Mouse (Mus musculus) small intestine, adult 2 months (tissue): ENCODE data around the gene Dennd1a. TPM values are rescaled to one million over a fixed set of nuclear protein-coding genes. Genes with fewer than 3 reads are reported as not detected.

Source experiments
- H3K27ac ChIP-seq: fragments of 200-500 bp; 2 replicates; pipeline ENCODE4 v1.5.1; 2012; ENCODE audit warnings: low read depth, low read length, control low read depth, inconsistent platforms; ENCODE audit not compliant: insufficient read depth
- H3K27me3 ChIP-seq: fragments of 200-500 bp; 2 replicates; pipeline ENCODE4 v1.6.1; 2012; ENCODE audit warnings: mild to moderate bottlenecking, moderate library complexity, low read length, inconsistent platforms; ENCODE audit not compliant: control insufficient read depth, insufficient read depth
- H3K36me3 ChIP-seq: fragments of 200-500 bp; 2 replicates; pipeline ENCODE4 v1.6.1; 2012; ENCODE audit warnings: mild to moderate bottlenecking, low read length, control low read depth, inconsistent platforms; ENCODE audit not compliant: control insufficient read depth, insufficient read depth
- H3K4me1 ChIP-seq: fragments of 200-500 bp; 2 replicates; pipeline ENCODE4 v1.6.1; 2012; ENCODE audit warnings: low read length, inconsistent platforms, mixed read lengths; ENCODE audit not compliant: control insufficient read depth, insufficient read depth, insufficient read length
- H3K4me3 ChIP-seq: fragments of 200-500 bp; 2 replicates; pipeline ENCODE4 v1.5.1; 2012; ENCODE audit warnings: low read depth, mild to moderate bottlenecking, control low read depth, inconsistent platforms, low read length, moderate library complexity
- CTCF ChIP-seq: fragments of 200-500 bp; IDR thresholded peaks from 2 replicates; pipeline ENCODE4 v1.5.1; 2012; ENCODE audit warnings: low read depth, mild to moderate bottlenecking, control low read depth, inconsistent platforms, low read length, moderate library complexity, mixed read lengths; ENCODE audit not compliant: insufficient replicate concordance, insufficient read length; ENCODE audit errors: extremely low read depth
- POLR2A ChIP-seq: fragments of 200-500 bp; IDR thresholded peaks from 2 replicates; pipeline ENCODE4 v1.6.1; 2012; ENCODE audit warnings: low read depth, mild to moderate bottlenecking, control low read depth, inconsistent platforms, low read length, moderate library complexity
- WGBS: fragments of 180-500 bp; shearing (Covaris S2); methylation state at CpG from one replicate; pipeline ENCODE4 v1.1.7; 2018; 5-methylcytosine and 5-hydroxymethylcytosine counted together
- polyA plus RNA-seq: library from polyadenylated mRNA; depleted of rRNA; stranded (reverse); fragments of >200 nt; gene quantifications from 2 replicates; pipeline ENCODE4 v1.2.3, GENCODE M21; 2012; rRNA removed

Gene Dennd1a
- 6.7 and 8.2 TPM in 2 replicates for polyA plus RNA-seq

DNA sequence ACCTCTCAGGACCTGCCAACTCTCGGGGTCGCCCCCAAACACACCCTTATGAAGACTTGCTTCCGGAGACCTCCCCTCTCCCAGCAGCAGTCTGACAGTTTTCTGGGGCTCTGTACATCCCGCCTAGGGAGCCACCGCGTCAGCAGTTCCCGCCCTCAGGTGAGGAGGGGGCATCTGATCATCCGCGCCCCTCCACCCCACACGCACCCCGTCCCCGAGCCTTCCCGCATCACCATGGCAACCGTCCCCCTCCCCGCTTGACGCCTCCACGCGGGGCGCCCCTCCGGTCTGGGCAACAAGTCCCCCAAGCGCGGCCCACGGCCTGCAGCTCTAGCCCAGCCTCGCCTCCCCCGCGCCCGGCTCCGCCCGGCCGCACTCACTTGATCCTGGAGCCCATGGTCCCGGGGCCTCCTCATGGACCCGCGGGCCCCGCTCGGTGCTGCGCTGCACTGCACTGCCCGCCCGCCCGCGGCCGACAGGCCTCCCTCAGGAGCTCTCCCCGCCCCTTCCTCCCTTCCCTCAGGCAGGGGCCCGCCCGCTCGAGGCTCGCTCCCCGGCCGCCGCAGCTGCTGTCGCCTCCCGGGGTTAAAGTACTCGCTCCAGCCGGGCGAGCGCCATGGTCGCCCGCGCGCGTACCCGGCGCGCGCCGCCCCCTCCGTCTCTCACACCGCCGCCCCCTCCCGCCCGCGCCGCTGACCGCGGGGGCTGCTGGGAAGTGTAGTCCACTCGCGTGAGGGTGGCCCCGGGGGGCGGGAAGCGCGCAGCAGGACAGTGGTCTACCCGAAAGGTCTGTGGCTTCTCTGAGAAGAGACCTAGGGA, at the start of gene Dennd1a:
Dennd1a (minus strand) TSS at position 658 of the 819 bp plus-strand sequence.
- Histone ChIP-seq H3K27ac (peak within 1 kb of the TSS; percentile 46; the same call in 1 of the 2 replicates), H3K4me1 (peaks cover 2% of the 10 kb centered on the region; the same call in 1 of the 2 replicates), H3K4me3 (peak within 1 kb of the TSS; percentile 98), H3K36me3 (no peaks in the 10 kb centered on the region), H3K27me3 (no peaks in the 10 kb centered on the region)
- TF ChIP-seq POLR2A (peak; percentile 72; the same call in 1 of the 2 replicates), CTCF (no peak)
- WGBS = 2% methylated on average over 77 of the region's 81 CpGs

DNA sequence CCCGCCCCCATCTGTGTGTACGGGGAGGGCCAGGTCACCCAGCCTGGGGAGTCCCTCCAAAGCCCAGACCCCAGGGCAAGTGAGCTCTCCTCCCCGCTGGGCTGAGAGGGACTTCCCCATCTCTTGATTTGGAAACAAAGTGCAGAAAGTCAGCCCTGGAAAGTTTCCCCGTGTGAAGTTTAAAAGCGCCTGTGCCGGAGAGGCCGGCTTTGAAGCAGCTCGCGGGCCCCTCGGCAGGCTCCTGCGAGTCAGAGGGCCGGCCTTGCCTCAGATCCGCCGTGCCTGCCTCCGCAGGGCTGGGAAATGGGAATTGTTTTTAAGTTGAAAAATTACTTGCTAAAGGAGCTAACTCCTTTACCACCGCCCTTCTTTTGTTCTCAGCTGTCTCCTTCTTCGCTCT, 49.4 kb upstream of the Dennd1a start:
- WGBS = 5% methylated on average over 17 of the region's 17 CpGs
- no peaks in the 10 kb centered on the region for H3K36me3 ChIP-seq
- H3K27me3 ChIP-seq = peaks cover 56% of the 10 kb centered on the region
- TF ChIP-seq POLR2A (no peak), CTCF (no peak)
- peaks cover 9% of the 10 kb centered on the region for H3K4me1 ChIP-seq
- no peak overlapping the region for H3K27ac ChIP-seq
- no peak overlapping the region for H3K4me3 ChIP-seq

DNA sequence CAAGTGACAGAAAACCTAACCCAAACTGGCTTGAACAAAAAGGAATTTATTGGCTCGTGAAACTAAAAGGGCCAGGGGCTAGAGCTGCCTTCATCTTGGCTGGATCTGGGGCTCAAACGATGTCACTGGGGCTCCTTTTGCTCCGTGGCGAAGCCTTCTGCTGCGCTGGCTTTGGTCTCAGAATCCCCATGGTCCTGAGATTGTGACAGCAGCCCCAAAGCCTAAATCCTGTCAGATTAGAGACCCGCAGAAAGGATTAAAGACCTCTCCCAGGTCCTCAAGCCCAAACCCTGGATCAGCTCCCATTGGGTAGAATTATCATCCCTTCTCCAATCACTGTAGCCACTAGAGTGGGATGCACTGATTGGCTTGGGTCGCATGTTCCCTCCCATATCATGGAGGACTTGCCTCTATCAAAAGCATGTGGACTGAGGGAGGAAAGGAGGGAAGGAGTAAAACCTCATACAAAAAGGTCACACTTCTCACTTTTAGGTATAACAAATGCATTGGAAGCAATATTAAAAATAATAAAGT, 46.5 kb upstream of the Dennd1a start:
- Histone ChIP-seq H3K27me3 (peaks cover 38% of the 10 kb centered on the region), H3K4me3 (no peak overlapping the region), H3K4me1 (peaks cover 2% of the 10 kb centered on the region; the same call in 1 of the 2 replicates), H3K36me3 (no peaks in the 10 kb centered on the region), H3K27ac (no peak overlapping the region)
- TF ChIP-seq CTCF = no peak
- no peak for TF ChIP-seq POLR2A
- 45% methylated on average over 7 of the region's 7 CpGs for WGBS

DNA sequence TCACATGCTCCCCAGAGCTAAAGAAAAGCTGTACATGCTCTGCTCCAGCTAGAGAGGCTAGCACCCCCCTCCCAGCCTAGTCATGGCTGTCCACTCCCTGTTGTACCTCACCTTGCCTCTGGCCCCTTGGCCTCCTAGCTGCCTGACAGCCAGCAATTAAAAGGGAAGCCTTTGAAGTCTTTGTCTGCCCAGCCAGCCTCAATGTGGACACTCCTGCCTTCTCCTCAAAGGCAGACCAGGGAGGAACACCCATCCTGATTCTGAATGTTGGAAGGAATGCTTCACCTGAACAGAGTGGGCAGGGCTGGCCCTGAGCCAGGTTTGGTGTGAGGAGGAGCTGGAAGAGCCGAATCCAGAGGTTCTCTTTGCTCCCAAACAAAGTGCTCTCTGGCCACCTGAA, 39.5 kb upstream of the Dennd1a start:
- Histone ChIP-seq H3K27me3 (peaks cover 9% of the 10 kb centered on the region), H3K27ac (no peak overlapping the region), H3K36me3 (no peaks in the 10 kb centered on the region), H3K4me1 (no peaks in the 10 kb centered on the region), H3K4me3 (no peak overlapping the region)
- 18% methylated on average over 1 of the region's 1 CpGs for WGBS
- TF ChIP-seq POLR2A (no peak), CTCF (no peak)

DNA sequence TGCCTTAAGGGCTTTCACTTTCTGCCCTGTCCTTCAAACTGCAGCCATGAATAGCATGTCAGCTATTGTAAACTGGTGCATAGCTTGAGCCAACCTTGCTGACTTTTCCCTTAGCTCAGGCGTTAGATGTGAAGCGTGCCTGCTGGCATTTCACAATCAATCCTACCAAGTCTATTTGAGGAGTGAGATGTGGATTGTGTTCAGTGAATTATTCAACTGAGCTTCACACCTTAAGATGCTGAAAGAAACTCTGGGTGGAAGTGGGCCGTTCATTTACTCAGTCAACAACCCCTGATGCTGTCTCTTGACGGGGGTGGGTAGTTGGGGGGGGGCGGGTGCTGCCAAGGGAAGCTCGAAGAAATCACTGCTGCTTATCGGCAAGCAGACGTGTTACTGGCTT, 36.2 kb upstream of the Dennd1a start:
- no peak for TF ChIP-seq POLR2A
- Histone ChIP-seq H3K27me3 (peaks cover 4% of the 10 kb centered on the region), H3K36me3 (no peaks in the 10 kb centered on the region), H3K27ac (no peak overlapping the region), H3K4me3 (no peak overlapping the region), H3K4me1 (peaks cover 5% of the 10 kb centered on the region; the same call in 1 of the 2 replicates)
- 35% methylated on average over 8 of the region's 8 CpGs for WGBS

DNA sequence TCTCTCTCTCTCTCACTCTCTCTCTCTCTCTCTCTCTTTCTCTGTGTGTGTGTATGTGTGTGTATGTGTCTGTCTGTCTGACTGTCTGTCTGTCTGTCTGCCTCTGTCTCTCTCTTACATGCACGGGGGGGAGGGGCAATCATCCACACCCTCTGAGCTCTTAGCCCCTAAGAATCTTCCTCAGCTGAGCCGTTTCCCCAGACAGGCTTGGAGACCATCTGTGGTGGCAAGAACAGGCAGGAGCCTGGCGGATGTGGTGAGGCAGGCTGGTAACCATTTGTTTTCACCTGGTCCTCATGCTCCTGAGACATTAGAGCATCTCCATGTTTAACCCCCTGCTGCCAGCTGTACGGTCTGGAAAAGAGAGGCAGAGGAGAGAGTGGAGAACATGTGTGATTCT, 33.7 kb upstream of the Dennd1a start:
- H3K4me3 ChIP-seq = no peak overlapping the region
- no peaks in the 10 kb centered on the region; the same call in none of the 2 replicates for H3K27me3 ChIP-seq
- H3K27ac ChIP-seq = no peak overlapping the region
- peaks cover 7% of the 10 kb centered on the region; the same call in 1 of the 2 replicates for H3K4me1 ChIP-seq
- no peak for TF ChIP-seq CTCF
- TF ChIP-seq POLR2A = no peak
- WGBS = 73% methylated on average over 4 of the region's 4 CpGs
- H3K36me3 ChIP-seq = no peaks in the 10 kb centered on the region

DNA sequence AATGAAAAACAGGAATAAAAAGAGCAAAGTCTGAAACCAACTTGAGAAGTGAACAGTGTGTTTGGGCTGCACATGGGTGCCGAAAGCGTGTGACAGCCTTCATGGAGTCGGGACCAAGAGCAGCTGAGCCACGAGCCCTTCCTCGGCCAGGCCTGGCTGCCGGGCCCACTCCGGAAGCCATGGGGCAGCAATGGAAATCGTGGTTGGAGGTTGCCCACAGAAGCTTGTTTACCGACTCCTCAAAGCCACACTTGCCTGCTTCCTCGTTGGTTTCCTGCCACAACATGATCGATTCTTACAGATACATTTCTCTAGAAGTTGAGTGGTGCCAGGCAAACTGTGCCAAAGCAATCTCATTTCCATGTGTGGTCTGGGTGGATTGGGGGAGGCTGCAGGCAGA, 31.9 kb upstream of the Dennd1a start:
- peaks cover 7% of the 10 kb centered on the region; the same call in 1 of the 2 replicates for H3K4me1 ChIP-seq
- H3K27ac ChIP-seq = no peak overlapping the region
- WGBS = 76% methylated on average over 11 of the region's 11 CpGs
- no peak overlapping the region for H3K4me3 ChIP-seq
- TF ChIP-seq POLR2A (no peak), CTCF (no peak)
- H3K36me3 ChIP-seq = no peaks in the 10 kb centered on the region
- H3K27me3 ChIP-seq = peaks cover 3% of the 10 kb centered on the region; the same call in 1 of the 2 replicates
